Mouse (Mus musculus): ENCODE measurements at regions not wholly inside any gene's neighbourhood (a gene's known extent, or its start where the extent isn't known, plus 50 kb on each side); places are given as distances from the start of the nearest gene placed in this dataset.

GRCm38 (mm10) chr13:71372701-71373685 lies 531.4 kb upstream of the Adamts16 start:
- intact Hi-C loops (cut with DNase I): no loop called here
- no peak for DNase-seq (ENCODE audit: low spot score)

- no peak for DNase-seq (ENCODE audit: low spot score)
- intact Hi-C loops (cut with DNase I): no loop called here
These were observed 528.2 kb upstream of the Adamts16 start for GRCm38 (mm10) chr13:71369832-71370231.

- intact Hi-C loops (cut with DNase I): no loop called here
- DNase-seq (ENCODE audit: low spot score): no peak
These were observed 523.6 kb upstream of the Adamts16 start for GRCm38 (mm10) chr13:71365261-71365660.

GRCm38 (mm10) chr13:71362311-71362710 lies 520.7 kb upstream of the Adamts16 start:
- intact Hi-C loops (cut with DNase I): no loop called here
- DNase-seq (ENCODE audit: low spot score): no peak

- DNase-seq (ENCODE audit: low spot score): no peak
- intact Hi-C loops (cut with DNase I): no loop called here
These were observed 517.5 kb upstream of the Adamts16 start for GRCm38 (mm10) chr13:71359112-71359511.

GRCm38 (mm10) chr13:71350787-71351186 lies 509.2 kb upstream of the Adamts16 start:
- intact Hi-C loops (cut with DNase I): no loop called here
- DNase-seq (ENCODE audit: low spot score): no peak

- intact Hi-C loops (cut with DNase I): no loop called here
- no peak for DNase-seq (ENCODE audit: low spot score)
These were observed 501.3 kb upstream of the Adamts16 start for GRCm38 (mm10) chr13:71342921-71343320.

- intact Hi-C loops (cut with DNase I): no loop called here
- DNase-seq (ENCODE audit: low spot score): no peak
These were observed 497.1 kb upstream of the Adamts16 start for GRCm38 (mm10) chr13:71338700-71339099.

GRCm38 (mm10) chr13:71334925-71335324 lies 493.3 kb upstream of the Adamts16 start:
- intact Hi-C loops (cut with DNase I): no loop called here
- DNase-seq (ENCODE audit: low spot score): no peak

- intact Hi-C loops (cut with DNase I): no loop called here
- no peak for DNase-seq (ENCODE audit: low spot score)
These were observed 491.5 kb upstream of the Adamts16 start for GRCm38 (mm10) chr13:71333146-71333545.

- intact Hi-C loops (cut with DNase I): no loop called here
- no peak for DNase-seq (ENCODE audit: low spot score)
These were observed 488.7 kb upstream of the Adamts16 start for GRCm38 (mm10) chr13:71330321-71330720.

GRCm38 (mm10) chr13:71327802-71328753 lies 486.5 kb upstream of the Adamts16 start:
- no peak for DNase-seq (ENCODE audit: low spot score)
- intact Hi-C loops (cut with DNase I): no loop called here

- no peak for DNase-seq (ENCODE audit: low spot score)
- intact Hi-C loops (cut with DNase I): no loop called here
These were observed 478.9 kb upstream of the Adamts16 start for GRCm38 (mm10) chr13:71320489-71320888.

GRCm38 (mm10) chr13:71303956-71304355 lies 462.3 kb upstream of the Adamts16 start:
- intact Hi-C loops (cut with DNase I): no loop called here
- DNase-seq (ENCODE audit: low spot score): no peak

GRCm38 (mm10) chr13:71275991-71276390 lies 434.4 kb upstream of the Adamts16 start:
- intact Hi-C loops (cut with DNase I): no loop called here
- DNase-seq (ENCODE audit: low spot score): no peak

GRCm38 (mm10) chr13:71274139-71274538 lies 432.5 kb upstream of the Adamts16 start:
- DNase-seq (ENCODE audit: low spot score): no peak

GRCm38 (mm10) chr13:71273485-71273884 lies 431.9 kb upstream of the Adamts16 start:
- intact Hi-C loops (cut with DNase I): no loop called here
- DNase-seq (ENCODE audit: low spot score): no peak

More at GRCm38 (mm10) chr13:71274139-71274538, 432.5 kb upstream of the Adamts16 start:
- intact Hi-C loops (cut with DNase I): no loop called here

GRCm38 (mm10) chr13:71273067-71273466 lies 431.5 kb upstream of the Adamts16 start:
- intact Hi-C loops (cut with DNase I): no loop called here
- no peak for DNase-seq (ENCODE audit: low spot score)

GRCm38 (mm10) chr13:71272431-71272830 lies 430.8 kb upstream of the Adamts16 start:
- DNase-seq (ENCODE audit: low spot score): no peak
- intact Hi-C loops (cut with DNase I): no loop called here

GRCm38 (mm10) chr13:71271727-71272418 lies 430.3 kb upstream of the Adamts16 start:
- intact Hi-C loops (cut with DNase I): no loop called here
- DNase-seq (ENCODE audit: low spot score): no peak
